Mouse (Mus musculus) megakaryocyte progenitor cell, adult 5-6 weeks (primary cell): Measurements from ENCODE around the gene 4931406C07Rik. TPM values are rescaled to one million over a fixed set of nuclear protein-coding genes. Genes with fewer than 3 reads are reported as not detected.

Experiments used
- ATAC-seq: replicated peaks from 2 replicates; pipeline ENCODE4 v1.8.0; 2016; ENCODE audit warnings: mild to moderate bottlenecking, moderate TSS enrichment, inconsistent platforms; ENCODE audit not compliant: poor library complexity
- total RNA-seq, 2 experiments: library from RNA; stranded (forward) in 1 of 2; stranded (reverse) in 1 of 2; fragments of 157-497, 149-512 nt in 1 of 2; fragments of 200-1000 nt in 1 of 2; gene quantifications; 2 replicates each; pipeline versions ENCODE4 v1.2.3 to v1.2.4; 2015 to 2017

Gene 4931406C07Rik
- total RNA-seq, 2 experiments from 2014 or later: 11.6 to 18.5 TPM

- ATAC-seq: peak; percentile 70
These were observed 67.0 kb downstream of the 4931406C07Rik start, which contains the start of gene Vstm5 for GRCm38 (mm10) chr9:15239042-15239925. TSS of gene Vstm5 (plus strand) at chr9:15239045.

- peak; percentile 1; the same call in 1 of the 2 replicates for ATAC-seq
These were observed 67.8 kb downstream of the 4931406C07Rik start for GRCm38 (mm10) chr9:15238297-15238990.

GRCm38 (mm10) chr9:15237516-15238296 lies 68.5 kb downstream of the 4931406C07Rik start:
- no peak for ATAC-seq

GRCm38 (mm10) chr9:15235986-15236385 lies 70.3 kb downstream of the 4931406C07Rik start:
- ATAC-seq: no peak

- ATAC-seq: no peak
These were observed 72.6 kb downstream of the 4931406C07Rik start for GRCm38 (mm10) chr9:15233604-15234003.

Other genes starting within 250 kb of the 4931406C07Rik start
- gene Hephl1, start 194.3 kb downstream of the 4931406C07Rik start, total RNA-seq (2015): not detected in 2 replicates
- gene Hephl1, start 194.3 kb downstream of the 4931406C07Rik start, total RNA-seq (2017): not detected in 2 replicates
- 0.10 and 1.4 TPM in 2 replicates for gene Vstm5, start 67.4 kb downstream of the 4931406C07Rik start, total RNA-seq (2015)
- 0.10 TPM in 1 of 2 replicates, not detected in the other for gene Vstm5, start 67.4 kb downstream of the 4931406C07Rik start, total RNA-seq (2017)
- 46.8 and 50.0 TPM in 2 replicates for gene Med17, start 26.5 kb downstream of the 4931406C07Rik start, total RNA-seq (2015)
- 35.6 TPM in 2 replicates for gene Med17, start 26.5 kb downstream of the 4931406C07Rik start, total RNA-seq (2017)
- gene Taf1d, start 234 bp downstream of the 4931406C07Rik start, total RNA-seq (2015): 394 and 427 TPM in 2 replicates
- gene Taf1d, start 234 bp downstream of the 4931406C07Rik start, total RNA-seq (2017): 1,420 and 1,531 TPM in 2 replicates
- 45.0 and 82.7 TPM in 2 replicates for gene Cep295, start 51.3 kb upstream of the 4931406C07Rik start, total RNA-seq (2015)
- 35.1 and 60.7 TPM in 2 replicates for gene Cep295, start 51.3 kb upstream of the 4931406C07Rik start, total RNA-seq (2017)
- 18.1 and 20.4 TPM in 2 replicates for gene Smco4, start 187.0 kb upstream of the 4931406C07Rik start, total RNA-seq (2015)
- gene Smco4, start 187.0 kb upstream of the 4931406C07Rik start, total RNA-seq (2017): 5.0 and 8.0 TPM in 2 replicates